In genomic region chr2:172477350-172477749, GRCm38 (mm10) we compare ENCODE assay signal across 20 mouse cellular contexts. TPM values are rescaled to one million over a fixed set of nuclear protein-coding genes. Genes with fewer than 3 reads are reported as not detected.
DNase-seq lines count a peak whose midpoint lies in the region; ATAC-seq and TF ChIP-seq lines count a peak whose summit lies in the region.
"Had no signal": no experiment of that assay in that cellular context is flagged by ENCODE, and none has a peak within 500 bp of the region (broad histone marks: within the 10 kb centered on the region; RNA-seq: fewer than 3 reads in every experiment).

No protein-coding gene starts in this region.

- peak; percentile 26; the same call in 1 of the 2 replicates for ATAC-seq in hindbrain, embryonic 16.5 days
- no peak for ATAC-seq in stomach, embryonic 16.5 days (ENCODE audit: insufficient read depth, low FRiP score)
- no peak for ATAC-seq in stomach, postnatal 0 days (ENCODE audit: low FRiP score, low TSS enrichment)

- no peaks in the 10 kb centered on the region for H3K4me1 ChIP-seq in heart, adult 2 months (ENCODE audit: control insufficient read depth, insufficient read depth, low read length)
- no peaks in the 10 kb centered on the region for H3K4me1 ChIP-seq in hindbrain, embryonic 16.5 days (ENCODE audit: control insufficient read depth, insufficient read depth, low read depth, low read length)
- H3K4me1 ChIP-seq in hindbrain, embryonic 10.5 days (replicated peaks): peaks cover 12% of the 10 kb centered on the region
- 0 out of 2 replicates have a peak, but pooled peaks cover 3% of the 10 kb centered on the region for H3K4me1 ChIP-seq in stomach, embryonic 16.5 days (ENCODE audit: control insufficient read depth, insufficient read depth, low read length)
- no peaks in the 10 kb centered on the region for H3K4me1 ChIP-seq in stomach, postnatal 0 days (replicated peaks; ENCODE audit: control insufficient read depth, insufficient read depth)
- H3K4me1 ChIP-seq: hindbrain, embryonic 15.5 days had no signal

- no peak overlapping the region for H3K4me2 ChIP-seq in hindbrain, embryonic 16.5 days (ENCODE audit: low read length)
- no peak overlapping the region for H3K4me2 ChIP-seq in stomach, embryonic 16.5 days (ENCODE audit: low read depth, low read length)
- H3K4me2 ChIP-seq in stomach, postnatal 0 days (replicated peaks; ENCODE audit: low read depth): no peak overlapping the region
- H3K4me2 ChIP-seq: forebrain, embryonic 15.5 days; hindbrain, embryonic 15.5 days; limb, embryonic 12.5 days; liver, embryonic 13.5 days had no signal

- DNase-seq in heart, adult 2 months: no peak
- DNase-seq in heart, postnatal 25 days (ENCODE audit: low spot score): no peak
- DNase-seq in hindbrain, embryonic 10.5 days (ENCODE audit: low spot score): no peak
- no peak for DNase-seq in stomach, postnatal 0 days (ENCODE audit: low spot score)
- DNase-seq in skeletal muscle tissue, adult 2 months (ENCODE audit: low read depth, low spot score): peak; percentile 77
- no peak for DNase-seq in adrenal gland, adult 8-10 months
- DNase-seq: gastrocnemius, postnatal 10 days; liver, embryonic 13.5 days; thymus, adult 18-20 months had no signal

- TF ChIP-seq CTCF in heart, adult 2 months (IDR thresholded peaks at IDR 0.05): no peak
- TF ChIP-seq CTCF in stomach, postnatal 0 days (IDR thresholded peaks at IDR 0.05; ENCODE audit: low read depth): no peak

- peak overlapping the region; percentile 63 for H3K27ac ChIP-seq in heart, adult 2 months
- H3K27ac ChIP-seq in hindbrain, embryonic 16.5 days (ENCODE audit: low read depth, low read length): no peak overlapping the region
- H3K27ac ChIP-seq in hindbrain, embryonic 10.5 days: no peak overlapping the region
- H3K27ac ChIP-seq in stomach, embryonic 16.5 days (ENCODE audit: low read length): no peak overlapping the region
- H3K27ac ChIP-seq in stomach, postnatal 0 days (replicated peaks): no peak overlapping the region
- H3K27ac ChIP-seq: forebrain, embryonic 15.5 days; hindbrain, embryonic 15.5 days; limb, embryonic 12.5 days; liver, embryonic 13.5 days had no signal

- no peaks in the 10 kb centered on the region for H3K27me3 ChIP-seq in heart, adult 2 months (ENCODE audit: control insufficient read depth, insufficient read depth, low read length)
- peaks cover 2% of the 10 kb centered on the region; the same call in 1 of the 2 replicates for H3K27me3 ChIP-seq in hindbrain, embryonic 16.5 days (replicated peaks; ENCODE audit: control insufficient read depth, insufficient read depth, low read length)
- no peaks in the 10 kb centered on the region for H3K27me3 ChIP-seq in hindbrain, embryonic 10.5 days (ENCODE audit: insufficient read depth, poor library complexity, severe bottlenecking)
- no peaks in the 10 kb centered on the region; the same call in 1 of the 2 replicates for H3K27me3 ChIP-seq in stomach, embryonic 16.5 days (ENCODE audit: control insufficient read depth, insufficient read depth, low read length)
- H3K27me3 ChIP-seq in stomach, postnatal 0 days (ENCODE audit: control insufficient read depth, insufficient read depth, low read length): no peaks in the 10 kb centered on the region
- H3K27me3 ChIP-seq: forebrain, embryonic 15.5 days; liver, embryonic 13.5 days had no signal

- TF ChIP-seq POLR2A in heart, adult 2 months (IDR thresholded peaks at IDR 0.05; ENCODE audit: insufficient read depth, low read depth, low read length): 0 out of 2 replicates have a peak, but pooled peaks have one; percentile 22

- no peaks in the 10 kb centered on the region for H3K9me3 ChIP-seq in hindbrain, embryonic 16.5 days (ENCODE audit: control insufficient read depth, low read length)
- H3K9me3 ChIP-seq in hindbrain, embryonic 10.5 days: no peaks in the 10 kb centered on the region
- H3K9me3 ChIP-seq in stomach, embryonic 16.5 days (replicated peaks; ENCODE audit: control insufficient read depth, low read length): no peaks in the 10 kb centered on the region
- H3K9me3 ChIP-seq in stomach, postnatal 0 days (ENCODE audit: control insufficient read depth, low read length): no peaks in the 10 kb centered on the region
- H3K9me3 ChIP-seq: forebrain, embryonic 15.5 days; G1E; hindbrain, embryonic 15.5 days; limb, embryonic 12.5 days; liver, embryonic 13.5 days had no signal

- intact Hi-C loops in heart, adult 2 months (cut with DNase I): loop anchor here (5.0 to 10.0 kb wide), 4 partner anchors 297 to 607 kb away; no protein-coding TSS in a partner anchor
- intact Hi-C loops in heart, postnatal 25 days (cut with DNase I): loop anchor here (5.0 kb wide), 2 partner anchors 350 to 610 kb away; no protein-coding TSS in a partner anchor

- no peaks in the 10 kb centered on the region for H3K79me2 ChIP-seq in heart, adult 2 months (replicated peaks; ENCODE audit: control insufficient read depth, insufficient read depth, low read length)

- peak overlapping the region; percentile 44 for H3K9ac ChIP-seq in heart, adult 2 months (ENCODE audit: low read depth, low read length)
- no peak overlapping the region for H3K9ac ChIP-seq in hindbrain, embryonic 16.5 days (ENCODE audit: low read depth, low read length)
- H3K9ac ChIP-seq in stomach, embryonic 16.5 days (ENCODE audit: low read length): peak overlapping the region; percentile 9
- no peak overlapping the region for H3K9ac ChIP-seq in stomach, postnatal 0 days (ENCODE audit: low read length)
- H3K9ac ChIP-seq: forebrain, embryonic 15.5 days; hindbrain, embryonic 15.5 days; limb, embryonic 12.5 days; liver, embryonic 13.5 days had no signal

- H3K36me3 ChIP-seq in heart, adult 2 months (ENCODE audit: control insufficient read depth, insufficient read depth, low read length): no peaks in the 10 kb centered on the region
- no peaks in the 10 kb centered on the region for H3K36me3 ChIP-seq in hindbrain, embryonic 16.5 days (ENCODE audit: control insufficient read depth, insufficient read depth, low read length)
- no peaks in the 10 kb centered on the region; the same call in 1 of the 2 replicates for H3K36me3 ChIP-seq in hindbrain, embryonic 10.5 days
- H3K36me3 ChIP-seq in stomach, embryonic 16.5 days (ENCODE audit: control insufficient read depth, insufficient read depth, low read length): no peaks in the 10 kb centered on the region
- no peaks in the 10 kb centered on the region for H3K36me3 ChIP-seq in stomach, postnatal 0 days (ENCODE audit: control insufficient read depth, insufficient read depth, low read length)
- H3K36me3 ChIP-seq: forebrain, embryonic 15.5 days; hindbrain, embryonic 15.5 days; limb, embryonic 12.5 days; liver, embryonic 13.5 days had no signal

- no peak for TF ChIP-seq EP300 in heart, adult 2 months (IDR thresholded peaks at IDR 0.05; ENCODE audit: insufficient read depth, low read depth, low read length)
- no peak for TF ChIP-seq EP300 in stomach, postnatal 0 days (optimal IDR thresholded peaks at IDR 0.05)

- H3K4me3 ChIP-seq in heart, adult 2 months: peak overlapping the region; percentile 40
- no peak overlapping the region for H3K4me3 ChIP-seq in hindbrain, embryonic 16.5 days (ENCODE audit: low read length)
- no peak overlapping the region for H3K4me3 ChIP-seq in hindbrain, embryonic 10.5 days
- no peak overlapping the region for H3K4me3 ChIP-seq in stomach, embryonic 16.5 days (replicated peaks; ENCODE audit: low read length)
- H3K4me3 ChIP-seq in stomach, postnatal 0 days (ENCODE audit: low read depth, low read length): no peak overlapping the region
- H3K4me3 ChIP-seq: forebrain, embryonic 15.5 days; hindbrain, embryonic 15.5 days; limb, embryonic 12.5 days; liver, embryonic 13.5 days had no signal

- 8% methylated on average over 3 of the region's 3 CpGs for WGBS in heart, adult 2 months
- WGBS in hindbrain, embryonic 16.5 days: 40% methylated on average over 3 of the region's 3 CpGs
- WGBS in hindbrain, embryonic 10.5 days: 43% methylated on average over 3 of the region's 3 CpGs
- WGBS in stomach, embryonic 16.5 days: 39% methylated on average over 3 of the region's 3 CpGs
- 39% methylated on average over 3 of the region's 3 CpGs for WGBS in stomach, postnatal 0 days

RNA-seq across cellular contexts. Expression of gene Fam209, which starts 5.0 kb away (rescaled TPM):
- total RNA-seq in heart, adult 2 months (2021): not detected
- polyA plus RNA-seq in heart, adult 2 months (2012; rRNA removed): not detected in 2 replicates
- total RNA-seq in heart, postnatal 25 days (2021): not detected
- polyA plus RNA-seq in hindbrain, embryonic 16.5 days (2015; fragmentation: Nextera tagmentation; extraction: Ambion mirVana): 0.24 and 0.31 TPM in 2 replicates
- 0.25 TPM in 1 of 2 replicates, not detected in the other for polyA plus RNA-seq in hindbrain, embryonic 10.5 days (2016; fragmentation: Nextera tagmentation; extraction: Ambion mirVana)
- polyA plus RNA-seq in stomach, embryonic 16.5 days (2015; fragmentation: Nextera tagmentation; extraction: Ambion mirVana): not detected in 2 replicates
- 0.15 and 0.33 TPM in 2 replicates for polyA plus RNA-seq in stomach, postnatal 0 days (2015; fragmentation: Nextera tagmentation; extraction: Ambion mirVana)
- total RNA-seq in adrenal gland, adult 8-10 months (2022): under 1 TPM in 1 of 4 experiments, not detected in 3; 0.38 TPM
- total RNA-seq: adrenal gland, adult 18-20 months; G1E had no signal
- polyA plus RNA-seq: G1E; hindbrain, embryonic 15.5 days; limb, embryonic 12.5 days; liver, embryonic 13.5 days; small intestine, adult 2 months had no signal

RNA-seq across cellular contexts. Expression of gene Gcnt7, which starts 19.0 kb away (rescaled TPM):
- not detected for total RNA-seq in heart, adult 2 months (2021)
- not detected in 2 replicates for polyA plus RNA-seq in heart, adult 2 months (2012; rRNA removed)
- total RNA-seq in heart, postnatal 25 days (2021): not detected
- 0.96 and 1.4 TPM in 2 replicates for polyA plus RNA-seq in hindbrain, embryonic 16.5 days (2015; fragmentation: Nextera tagmentation; extraction: Ambion mirVana)
- polyA plus RNA-seq in hindbrain, embryonic 10.5 days (2016; fragmentation: Nextera tagmentation; extraction: Ambion mirVana): 1.6 and 1.8 TPM in 2 replicates
- polyA plus RNA-seq in stomach, embryonic 16.5 days (2015; fragmentation: Nextera tagmentation; extraction: Ambion mirVana): 1.8 and 2.0 TPM in 2 replicates
- polyA plus RNA-seq in stomach, postnatal 0 days (2015; fragmentation: Nextera tagmentation; extraction: Ambion mirVana): 0.38 and 0.44 TPM in 2 replicates
- total RNA-seq in adrenal gland, adult 8-10 months (2022): not detected
- total RNA-seq: adrenal gland, adult 18-20 months; gastrocnemius, postnatal 10 days; megakaryocyte-erythroid progenitor cell, adult 5-6 weeks had no signal
- polyA plus RNA-seq: G1E; kidney, adult 2 months; small intestine, adult 2 months; urinary bladder, adult 2 months had no signal

RNA-seq across cellular contexts. Expression of gene Rtf2, which starts 37.0 kb away (rescaled TPM):
- 10 to 100 TPM; 27.2 to 28.6 TPM for total RNA-seq in heart, adult 2 months (2021)
- polyA plus RNA-seq in heart, adult 2 months (2012; rRNA removed): 22.3 and 30.6 TPM in 2 replicates
- 10 to 100 TPM; 28.0 to 28.5 TPM for total RNA-seq in heart, postnatal 25 days (2021)
- 95.1 and 96.1 TPM in 2 replicates for polyA plus RNA-seq in hindbrain, embryonic 16.5 days (2015; fragmentation: Nextera tagmentation; extraction: Ambion mirVana)
- polyA plus RNA-seq in hindbrain, embryonic 10.5 days (2016; fragmentation: Nextera tagmentation; extraction: Ambion mirVana): 89.3 and 98.1 TPM in 2 replicates
- 69.8 and 73.7 TPM in 2 replicates for polyA plus RNA-seq in stomach, embryonic 16.5 days (2015; fragmentation: Nextera tagmentation; extraction: Ambion mirVana)
- 79.7 and 81.1 TPM in 2 replicates for polyA plus RNA-seq in stomach, postnatal 0 days (2015; fragmentation: Nextera tagmentation; extraction: Ambion mirVana)
- 10 to 100 TPM; 77.2 to 92.4 (median 82.4) TPM for total RNA-seq in adrenal gland, adult 8-10 months (2022)

Comparison
In these comparisons a context has a peak if more than half of its experiments do, and no peak if none do; other contexts are left out.
1. H3K9ac ChIP-seq: peak in heart, adult 2 months (single experiment) and stomach, embryonic 16.5 days (single experiment); none in hindbrain, embryonic 16.5 days (single experiment) and stomach, postnatal 0 days (single experiment).